Mouse (Mus musculus) retina, postnatal 7 days (tissue): ENCODE results near the gene Rorc.

Experiments used
- DNase-seq: peaks from one replicate; pipeline ENCODE4 v3.0.0-alpha.2; 2012; ENCODE audit warnings: low read depth, low spot score

Gene Rorc

DNA sequence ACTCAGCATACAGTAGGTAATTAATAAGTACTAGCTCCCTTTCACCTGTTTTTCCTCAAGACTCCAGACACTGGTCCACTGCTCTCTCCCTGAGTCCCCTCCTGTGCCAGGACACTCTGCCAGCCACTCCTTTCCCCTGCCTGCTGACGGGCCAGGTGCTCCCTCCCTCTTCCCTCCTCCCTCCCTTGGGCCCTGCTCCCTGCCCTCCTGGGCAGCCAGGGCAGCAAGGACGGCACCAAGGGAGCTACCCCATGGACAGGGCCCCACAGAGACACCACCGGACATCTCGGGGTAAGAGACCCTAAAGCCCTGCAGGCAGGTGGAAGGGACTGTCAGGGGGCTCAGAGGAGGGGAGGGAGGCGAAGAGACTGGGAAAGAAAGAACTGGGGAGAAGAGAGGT, at the start of gene Rorc:
Rorc (plus strand) TSS at position 154 of the 400 bp plus-strand sequence.
- no peak for DNase-seq

DNA sequence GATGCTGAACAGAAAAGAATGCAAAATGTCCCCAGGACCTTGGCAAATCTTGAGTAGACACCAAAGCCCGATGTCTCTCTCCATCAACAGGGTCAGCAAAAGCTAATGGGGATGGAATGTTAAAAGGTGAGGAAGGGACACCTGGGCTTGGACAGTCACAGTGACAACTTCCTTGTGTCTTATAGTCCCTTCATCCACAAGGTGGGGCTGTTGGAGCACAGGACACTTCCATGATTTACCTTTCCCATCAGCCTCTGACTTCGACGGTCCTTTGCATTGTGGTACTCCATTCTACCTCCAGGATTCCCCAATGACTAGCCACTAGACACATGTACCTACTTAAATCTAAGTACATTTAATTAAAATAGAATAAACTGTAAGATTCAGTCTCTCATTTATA, 43.9 kb upstream of the Rorc start:
- peak; percentile 28 for DNase-seq

DNA sequence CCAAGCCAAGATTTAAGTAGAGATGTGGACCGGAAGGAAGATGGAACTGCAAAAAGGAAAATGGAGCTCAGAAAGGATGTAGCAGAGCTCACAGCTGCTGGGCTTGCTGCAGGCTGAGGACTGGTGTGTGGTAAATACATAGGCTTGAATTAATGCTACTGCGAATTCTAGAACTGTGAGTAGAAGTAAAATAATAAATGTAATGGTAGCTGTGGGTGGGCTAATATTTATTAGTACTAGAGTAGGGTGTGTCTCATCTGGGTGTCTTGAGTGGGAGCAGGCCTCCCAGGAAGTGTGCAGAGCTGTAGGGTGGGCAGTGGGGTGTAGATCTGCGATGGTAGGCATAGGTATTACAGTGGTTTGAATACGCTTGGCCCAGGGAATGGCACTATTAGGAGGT, 38.2 kb upstream of the Rorc start:
- no peak for DNase-seq

DNA sequence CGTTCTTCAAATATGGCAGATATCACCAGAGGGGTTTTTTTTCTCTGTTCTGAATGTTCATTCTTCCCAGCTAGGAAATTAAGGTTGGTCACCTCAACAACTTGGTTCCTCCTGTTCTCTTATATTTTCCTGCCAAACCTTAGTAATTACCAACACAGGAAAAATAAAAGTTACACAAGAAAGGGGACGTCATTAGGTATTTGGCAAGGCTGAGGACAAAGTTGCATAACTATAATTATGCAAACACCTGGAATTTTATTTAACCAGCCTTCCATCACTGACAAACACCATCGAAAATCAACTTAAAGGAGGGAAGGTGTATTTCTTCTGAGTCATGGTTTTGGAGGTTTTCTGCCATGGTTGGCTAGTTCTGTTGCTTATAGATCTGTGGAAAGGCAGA, 34.1 kb upstream of the Rorc start:
- DNase-seq, result no peak

DNA sequence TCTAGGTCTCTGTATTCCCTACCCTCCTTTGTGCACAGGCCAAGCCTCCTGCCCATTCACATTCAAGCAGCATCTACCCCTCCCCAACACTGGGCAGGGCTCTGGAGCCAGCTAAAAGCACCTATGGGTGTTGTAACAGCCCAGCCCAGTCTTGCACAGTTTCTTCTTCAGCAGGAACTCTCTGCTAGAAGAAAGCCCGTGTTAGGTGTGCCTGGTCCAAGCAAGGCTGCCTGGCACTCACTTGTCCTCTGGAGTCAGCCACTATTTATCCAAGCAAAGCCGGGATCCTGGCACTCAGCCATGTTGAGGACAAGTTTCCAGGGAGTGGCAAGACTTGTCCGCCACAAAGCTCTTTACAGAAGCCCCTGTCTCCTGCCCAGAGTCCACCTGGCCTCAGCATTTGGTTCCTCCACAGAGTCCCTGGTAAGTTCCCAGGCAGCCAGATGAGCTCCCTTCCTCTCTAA, 30.6 kb upstream of the Rorc start, which contains the start of gene Them5:
Them5 (plus strand) TSS at position 141 of the 464 bp plus-strand sequence.
- no peak for DNase-seq

DNA sequence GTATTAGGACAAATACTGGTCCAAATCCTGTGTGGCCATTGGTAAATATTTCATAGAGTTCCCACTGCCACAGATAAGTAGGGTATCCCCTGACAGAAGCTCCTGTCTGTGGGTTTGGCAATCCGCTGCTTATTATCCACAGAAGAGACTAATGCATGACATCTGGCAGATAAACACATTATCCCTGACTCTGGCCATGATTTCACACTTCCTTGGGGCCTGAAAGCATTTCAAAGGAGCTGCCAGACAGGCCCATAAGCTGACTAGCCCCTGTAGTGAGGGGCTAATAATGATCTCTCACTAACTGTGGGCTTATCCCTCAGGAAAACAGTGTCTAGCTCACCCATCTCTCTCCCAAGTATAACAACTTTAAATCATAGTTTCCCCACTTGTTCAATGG, 30.0 kb upstream of the Rorc start:
- DNase-seq, result peak; percentile 31

DNA sequence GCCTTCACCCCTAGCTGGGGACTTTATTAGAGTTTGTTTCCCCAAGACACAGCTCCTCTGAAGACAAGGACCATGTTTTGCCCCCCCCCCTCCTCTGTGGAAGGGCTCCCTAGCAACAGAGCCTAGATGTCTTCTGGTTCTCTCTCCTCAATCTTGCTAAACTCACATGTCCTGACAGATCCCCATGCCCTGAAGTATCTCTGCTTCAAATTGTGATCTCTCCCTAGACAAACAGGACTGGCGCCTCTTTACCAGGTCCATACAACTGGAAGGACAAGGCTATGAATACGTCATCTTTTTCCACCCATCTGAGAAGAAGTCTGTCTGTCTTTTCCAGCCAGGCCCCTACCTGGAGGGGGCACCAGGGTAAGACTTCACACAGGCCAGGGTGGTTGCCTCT, 28.4 kb upstream of the Rorc start:
- no peak for DNase-seq

DNA sequence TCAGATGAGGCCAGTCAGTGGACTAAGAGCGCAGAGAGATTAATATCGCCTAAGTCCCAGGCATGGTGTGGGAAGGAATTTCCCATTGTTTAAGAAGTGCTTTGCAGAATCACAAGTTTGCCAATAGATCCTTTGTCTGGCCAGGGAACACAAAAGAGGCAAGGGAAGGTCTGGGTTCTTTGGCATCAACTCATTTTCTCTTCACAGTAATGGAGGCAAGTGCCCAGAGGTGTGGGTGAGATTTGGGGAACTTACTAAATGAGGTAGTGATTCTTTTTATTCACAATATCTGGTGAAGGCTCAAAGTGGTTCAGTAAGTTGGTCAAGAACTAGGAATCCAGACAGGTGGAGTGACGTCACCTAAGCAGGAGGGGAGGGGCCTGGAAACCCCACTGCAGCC, 27.7 kb upstream of the Rorc start:
- DNase-seq, result no peak

DNA sequence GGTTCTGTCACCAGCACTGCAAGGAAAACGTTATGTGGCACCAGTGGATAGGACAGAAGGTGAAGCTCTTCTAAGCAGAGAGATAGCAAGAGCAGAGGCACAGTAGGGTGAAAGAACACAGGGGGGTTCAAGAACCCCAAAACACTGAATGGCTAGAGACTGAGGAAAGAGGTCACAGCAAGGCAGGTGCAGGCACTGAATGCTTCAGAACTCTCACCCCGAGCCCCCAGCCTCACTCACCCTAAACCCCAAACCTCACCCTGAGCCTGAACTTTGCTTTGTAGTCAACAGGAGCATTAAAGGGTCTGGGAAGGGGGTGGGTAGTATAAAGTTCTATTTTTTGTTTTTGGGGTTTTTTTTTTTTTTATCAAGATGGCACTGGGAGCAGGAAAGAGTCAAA, 24.4 kb upstream of the Rorc start:
- no peak for DNase-seq

DNA sequence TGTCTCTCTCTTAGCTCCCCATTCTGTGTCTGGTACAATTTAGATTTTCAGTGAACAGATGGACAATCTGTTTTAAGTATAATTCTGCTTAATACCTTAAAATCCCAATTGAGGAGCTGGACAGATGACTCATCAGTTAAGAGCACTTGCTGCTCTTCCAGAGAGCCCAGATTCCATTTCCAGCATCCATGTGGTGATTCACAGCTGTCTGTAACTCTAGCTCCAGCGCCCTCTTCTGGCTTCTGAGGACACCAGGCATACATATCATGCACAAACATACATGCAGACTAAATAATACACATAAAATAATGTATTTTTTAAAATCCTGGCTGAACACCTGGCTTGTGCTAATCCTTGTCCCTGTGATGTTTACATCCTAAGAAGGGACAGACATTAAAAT, 11.8 kb upstream of the Rorc start:
- peak; percentile 66 for DNase-seq

DNA sequence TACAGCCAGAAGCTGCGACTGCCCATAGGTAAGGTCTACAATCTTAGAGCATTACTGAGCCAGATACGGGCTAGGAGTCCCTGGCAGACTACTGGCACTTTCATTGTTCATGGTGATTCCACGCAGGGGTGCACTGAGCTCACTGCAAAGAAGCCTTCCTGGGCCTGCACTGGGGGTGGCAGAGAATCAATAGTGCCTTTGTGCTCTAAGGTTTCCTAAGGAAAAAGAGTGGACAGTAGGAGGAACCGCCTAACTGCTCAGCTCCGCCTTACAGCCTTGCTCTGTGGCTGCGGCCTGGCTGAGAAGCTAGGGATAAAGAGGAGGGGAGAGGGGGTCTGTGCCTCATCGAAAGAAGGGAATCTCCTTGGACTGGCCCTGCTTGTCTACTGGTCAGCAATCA, 10.5 kb upstream of the Rorc start, which contains the start of gene C2cd4d:
C2cd4d (plus strand) TSS at position 301 of the 400 bp plus-strand sequence.
- DNase-seq, result no peak

DNA sequence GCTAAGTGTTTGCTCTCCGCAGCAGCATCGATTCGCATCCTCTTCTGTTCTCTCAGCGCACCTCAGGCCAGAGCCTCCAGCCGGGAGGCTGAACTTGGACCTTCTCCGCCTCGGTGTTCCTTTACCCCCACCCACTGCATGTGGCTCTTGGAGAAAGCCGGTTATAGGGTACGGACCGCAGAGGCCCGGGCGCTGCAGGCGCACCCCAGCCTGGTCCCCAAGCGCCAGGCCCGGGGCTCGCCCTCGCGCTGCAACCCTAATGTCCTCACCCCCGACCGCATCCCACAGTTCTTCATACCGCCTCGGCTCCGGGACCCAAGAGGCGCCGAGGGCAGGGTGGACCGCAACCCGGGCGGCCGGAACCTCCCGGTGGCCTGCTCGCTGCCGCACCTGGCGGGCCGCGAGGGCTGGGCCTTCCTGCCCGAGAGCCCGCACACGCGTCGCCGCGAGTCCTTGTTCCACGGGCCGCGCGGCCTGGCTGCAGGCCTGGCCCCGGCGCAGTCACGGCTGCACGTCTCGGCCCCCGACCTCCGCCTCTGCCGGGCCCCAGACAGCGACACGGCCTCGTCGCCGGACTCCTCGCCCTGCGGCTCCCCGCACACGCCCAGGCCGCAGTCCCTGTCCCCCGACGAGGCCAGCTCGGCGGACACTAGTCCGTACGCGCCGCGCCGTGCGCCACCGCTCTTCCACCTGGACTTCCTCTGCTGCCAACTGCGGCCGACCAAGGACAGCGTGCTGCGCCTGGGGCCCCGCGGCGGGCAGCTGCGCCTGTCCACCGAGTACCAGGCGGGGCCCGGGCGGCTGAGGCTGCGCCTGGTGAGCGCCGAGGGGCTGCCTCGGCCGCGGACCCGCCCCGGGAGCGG, 9.1 kb upstream of the Rorc start:
- peak; percentile 43 for DNase-seq

DNA sequence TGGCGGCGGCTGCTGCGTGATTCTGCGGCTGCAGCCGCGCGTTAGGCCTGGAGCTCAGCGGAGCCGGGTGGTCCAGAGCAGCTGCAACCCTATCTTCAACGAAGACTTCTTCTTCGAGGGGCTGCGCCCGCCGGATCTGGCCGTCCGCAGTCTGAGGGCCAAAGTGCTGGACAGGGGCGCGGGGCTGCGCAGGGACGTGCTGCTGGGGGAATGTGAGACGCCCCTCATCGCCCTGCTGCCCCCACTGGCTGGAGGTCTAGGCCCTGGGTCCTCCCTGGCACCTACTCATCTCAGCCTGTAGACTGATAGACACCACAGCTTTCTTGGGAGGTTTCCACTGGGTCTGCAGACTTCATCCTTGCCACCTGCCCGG, 8.5 kb upstream of the Rorc start:
- no peak for DNase-seq

DNA sequence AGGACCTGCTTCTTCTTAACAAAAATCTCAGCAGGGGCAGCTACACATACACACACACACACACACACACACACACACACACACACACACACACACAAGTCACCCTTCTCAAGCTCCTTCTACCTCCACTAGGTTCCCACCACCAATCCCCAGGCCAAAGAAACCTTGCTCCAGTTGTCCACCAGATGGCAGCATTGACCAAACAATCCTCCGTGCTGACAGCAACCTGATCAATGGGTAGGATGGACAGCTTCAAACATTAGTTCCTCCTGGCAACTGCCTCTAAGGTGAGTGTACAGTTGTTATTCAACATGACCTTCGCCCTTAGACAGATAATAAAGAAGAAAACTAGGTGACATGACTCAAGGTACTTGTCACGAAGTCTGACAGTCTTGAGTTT, 5.8 kb upstream of the Rorc start:
- DNase-seq, result peak; percentile 85

DNA sequence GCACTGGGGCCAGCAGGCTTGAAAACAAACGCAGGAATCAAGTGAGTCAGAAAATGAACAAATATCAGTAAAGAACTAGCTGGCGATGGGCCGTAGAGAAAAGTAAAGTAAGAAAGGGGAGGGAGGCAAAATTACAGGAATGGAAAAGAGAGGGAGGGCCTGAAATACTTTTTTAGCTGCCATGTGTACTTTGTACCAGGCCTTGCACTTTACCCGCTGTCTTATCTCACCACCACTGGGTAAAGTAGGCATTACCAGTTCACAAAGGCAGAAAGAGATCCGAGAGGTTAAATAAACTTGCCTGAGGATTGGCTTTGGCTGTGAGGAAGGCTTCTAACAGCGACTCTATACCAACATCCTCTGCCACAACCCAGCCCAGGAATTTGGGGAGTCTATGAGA, 5.1 kb upstream of the Rorc start:
- DNase-seq, result no peak

DNA sequence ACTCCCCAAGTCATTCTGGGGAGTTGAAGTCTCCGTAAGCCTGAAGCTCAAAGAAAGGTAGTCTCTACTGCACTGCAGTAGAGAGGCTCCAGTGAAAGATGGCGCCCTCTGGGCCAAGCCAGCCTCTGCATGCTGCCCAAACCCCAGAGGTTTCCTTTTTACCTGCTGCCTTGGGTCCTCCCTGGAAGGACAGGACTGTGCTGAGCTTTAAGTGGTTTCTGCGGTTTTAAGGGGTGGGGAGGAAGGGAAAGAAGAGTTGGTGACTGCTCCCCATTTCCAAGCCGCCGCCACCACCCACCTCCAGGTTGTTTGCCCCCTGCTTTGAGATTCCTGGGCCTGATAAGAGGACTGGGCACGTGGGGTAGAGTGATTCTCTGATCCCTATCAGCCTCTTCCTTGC, 4.0 kb upstream of the Rorc start:
- DNase-seq, result no peak

DNA sequence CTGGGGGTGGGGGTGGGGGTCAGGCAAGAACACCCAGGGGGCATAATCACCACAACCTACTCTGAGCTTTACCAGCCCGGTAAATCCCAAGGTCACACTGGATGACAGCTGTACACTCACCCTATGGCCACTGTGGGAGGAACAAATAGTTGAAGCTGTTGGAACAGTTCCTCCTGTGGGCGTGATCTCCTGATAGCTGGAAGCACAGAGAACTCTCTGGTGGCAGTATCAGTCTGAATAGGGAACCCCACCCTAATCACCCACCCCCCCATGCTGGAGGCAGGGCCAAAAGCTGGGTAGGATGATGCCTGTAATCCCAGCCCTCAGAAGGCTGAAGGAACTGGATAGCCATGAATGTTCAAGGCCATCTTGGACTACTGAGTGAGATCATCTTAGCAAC, 2.9 kb upstream of the Rorc start:
- DNase-seq, result no peak

DNA sequence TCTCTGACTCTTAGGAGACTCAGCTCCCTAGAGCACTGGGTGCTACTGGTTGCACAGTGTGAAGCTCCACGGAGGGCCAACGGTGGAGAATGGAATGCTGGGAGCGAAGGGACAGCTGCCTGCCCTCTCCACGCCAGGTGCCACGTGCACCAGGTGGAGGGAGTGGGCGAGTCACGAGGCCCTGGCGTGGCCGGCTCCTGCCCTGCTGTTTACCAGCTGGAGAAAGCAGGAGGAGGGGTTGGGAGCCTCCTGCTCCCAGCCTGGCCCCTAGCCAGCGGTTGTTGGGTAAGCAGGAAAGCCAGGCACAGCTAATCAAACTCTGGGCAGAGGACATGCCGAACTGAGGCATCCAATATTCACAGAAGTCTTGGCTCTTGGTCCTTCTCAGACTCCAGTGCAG, 957 bp upstream of the Rorc start:
- DNase-seq, result peak; percentile 71

DNA sequence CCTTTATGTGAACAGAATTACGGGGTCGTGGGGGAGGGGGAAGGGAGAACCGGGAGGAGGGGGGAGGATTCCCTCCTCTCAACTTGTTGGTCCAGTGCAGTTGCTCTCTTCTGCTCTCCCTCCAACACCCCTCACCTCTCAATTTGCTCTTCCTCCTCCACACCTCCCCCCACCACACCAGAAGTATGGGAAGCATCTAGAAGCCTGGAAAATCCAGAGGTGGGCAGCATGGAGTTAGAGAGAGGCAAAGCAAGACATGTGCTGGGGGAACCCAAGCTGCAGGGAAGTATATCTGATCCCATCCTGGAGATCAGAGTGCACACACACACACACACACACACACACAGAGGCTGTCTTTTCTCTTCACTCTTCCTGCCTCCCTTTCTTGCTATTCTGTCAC, 556 bp upstream of the Rorc start:
- DNase-seq, result no peak

DNA sequence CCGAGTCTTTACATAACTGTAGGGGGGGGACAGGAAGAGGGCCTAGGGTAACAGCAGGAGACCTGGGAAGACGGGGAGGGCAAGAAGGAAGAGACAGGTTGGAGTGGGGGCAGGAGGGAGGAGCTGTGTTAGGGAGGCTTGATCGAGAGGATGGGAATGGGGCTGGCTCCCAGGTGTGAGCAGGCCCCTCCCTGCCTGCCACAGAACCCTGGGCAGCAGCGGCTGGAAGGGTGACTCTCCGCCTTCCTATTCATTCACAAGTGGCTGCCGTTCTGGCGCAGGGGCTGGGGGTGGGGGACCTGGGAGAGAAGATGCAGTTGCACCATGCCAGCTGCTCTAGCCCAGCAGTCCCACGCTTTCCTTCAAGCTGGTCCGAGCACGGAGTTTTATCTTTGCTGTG, 496 bp downstream of the Rorc start:
- no peak for DNase-seq

DNA sequence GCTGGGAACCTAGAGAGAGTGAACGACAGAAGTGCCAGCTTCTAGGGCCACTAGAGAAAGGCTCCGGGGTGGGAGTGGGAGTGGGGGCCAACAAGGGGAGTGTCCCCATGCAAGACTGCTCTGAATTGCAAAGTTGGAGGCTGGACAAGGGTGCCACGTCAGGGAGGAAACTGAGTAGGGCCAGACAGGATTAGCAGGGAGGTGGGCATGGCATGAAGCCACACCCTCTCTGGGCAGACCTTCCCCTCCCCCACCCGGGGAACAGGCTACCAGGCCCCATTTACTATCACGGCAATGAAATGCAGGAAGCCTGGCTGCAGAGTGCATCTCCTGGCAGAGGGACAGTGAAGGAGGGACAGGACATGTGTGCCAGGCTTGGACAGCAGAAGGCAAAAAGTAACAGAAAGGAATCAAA, 1.0 kb downstream of the Rorc start:
- no peak for DNase-seq

DNA sequence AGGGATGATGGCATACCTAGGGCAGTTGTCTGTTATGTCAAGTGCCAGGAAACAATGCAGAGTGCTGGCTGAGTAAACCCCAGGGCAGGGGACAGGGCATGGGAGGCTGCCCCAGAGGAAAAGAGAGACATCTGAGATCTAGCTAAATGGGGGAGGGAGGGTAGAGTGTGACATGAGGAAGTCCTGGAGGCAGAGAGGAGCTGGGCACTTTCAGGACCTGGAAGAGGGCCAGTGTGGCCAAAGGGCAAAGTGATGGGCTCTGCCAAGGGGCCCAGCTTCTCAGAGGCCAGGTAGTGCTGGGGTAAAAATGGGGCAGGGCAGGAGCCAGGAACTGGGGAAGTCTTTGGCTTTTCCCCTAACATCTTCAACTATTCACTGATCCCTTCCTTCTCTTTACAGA, 2.0 kb downstream of the Rorc start:
- no peak for DNase-seq

DNA sequence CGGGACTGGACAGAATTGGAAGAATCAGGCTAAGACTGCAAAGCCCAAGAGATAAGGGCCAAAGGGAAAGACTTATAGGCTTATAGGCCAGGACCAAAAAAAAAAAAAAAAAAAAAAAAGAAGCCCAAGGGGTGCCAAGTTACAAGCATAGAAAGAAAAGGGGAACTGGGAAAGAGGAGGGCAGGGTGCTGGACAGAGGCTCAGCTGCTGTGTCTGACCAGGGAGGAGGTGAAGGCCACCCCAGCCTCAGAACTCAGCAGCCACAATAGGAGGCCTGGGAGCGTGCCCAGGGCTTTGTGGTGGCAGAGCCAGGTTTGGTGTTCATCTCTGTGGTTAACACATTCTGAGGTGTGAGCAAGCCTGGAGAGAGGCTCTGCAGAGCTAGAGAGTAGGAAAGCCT, 2.6 kb downstream of the Rorc start:
- no peak for DNase-seq

DNA sequence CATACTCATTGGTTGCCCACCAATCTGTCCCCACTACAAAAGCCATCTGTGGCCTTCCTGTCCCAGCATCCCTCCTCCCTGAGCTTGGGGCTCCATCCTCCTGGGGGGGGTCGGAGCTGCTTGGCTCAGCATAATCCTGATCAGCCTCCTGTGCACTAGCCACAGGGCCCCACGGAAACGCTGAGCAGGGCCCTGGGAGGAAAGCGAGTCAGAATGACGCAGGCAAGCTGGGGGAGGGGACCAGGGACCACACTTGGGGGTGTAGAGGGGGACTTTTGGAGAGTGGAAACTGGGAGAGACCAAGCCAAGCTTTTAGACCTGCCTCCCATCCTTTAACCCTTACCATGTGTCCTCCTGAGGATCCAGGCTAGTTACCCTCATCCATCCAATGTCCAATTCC, 3.3 kb downstream of the Rorc start:
- no peak for DNase-seq
